Mouse (Mus musculus): ENCODE data around the gene Hnrnpab.

Gene Hnrnpab

GRCm38 (mm10) chr11:51602253-51602652 lies 4.4 kb downstream of the Hnrnpab start:
- no peak for DNase-seq

GRCm38 (mm10) chr11:51597553-51597952 lies 9.1 kb downstream of the Hnrnpab start:
- DNase-seq = no peak

- no peak for DNase-seq
Observed at GRCm38 (mm10) chr11:51595459-51596083, 11.1 kb downstream of the Hnrnpab start.

- DNase-seq = no peak
Observed at GRCm38 (mm10) chr11:51594715-51595350, 11.8 kb downstream of the Hnrnpab start.

- DNase-seq = no peak
Observed at GRCm38 (mm10) chr11:51593849-51594248, 12.8 kb downstream of the Hnrnpab start.

- no peak for DNase-seq
Observed at GRCm38 (mm10) chr11:51593368-51593767, 13.3 kb downstream of the Hnrnpab start.

GRCm38 (mm10) chr11:51591915-51592314 lies 14.7 kb downstream of the Hnrnpab start:
- DNase-seq = no peak

- no peak for DNase-seq
Observed at GRCm38 (mm10) chr11:51591168-51591567, 15.5 kb downstream of the Hnrnpab start.

- DNase-seq = no peak
Observed at GRCm38 (mm10) chr11:51590002-51590401, 16.6 kb downstream of the Hnrnpab start.

GRCm38 (mm10) chr11:51588833-51589232 lies 17.8 kb downstream of the Hnrnpab start:
- DNase-seq = no peak

GRCm38 (mm10) chr11:51587059-51587458 lies 19.6 kb downstream of the Hnrnpab start:
- DNase-seq = no peak

- no peak for DNase-seq
Observed at GRCm38 (mm10) chr11:51586411-51586810, 20.2 kb downstream of the Hnrnpab start.

- no peak for DNase-seq
Observed at GRCm38 (mm10) chr11:51585608-51586252, 20.9 kb downstream of the Hnrnpab start.

- DNase-seq = peak; percentile 96 to 98
Observed at GRCm38 (mm10) chr11:51584431-51585248, 22.0 kb downstream of the Hnrnpab start, which contains the start of gene Phykpl. Gene Phykpl, plus strand, starts transcription at chr11:51584757.

GRCm38 (mm10) chr11:51584057-51584430 lies 22.6 kb downstream of the Hnrnpab start:
- DNase-seq = peak in 1 of 2 experiments; percentile 36

- peak; percentile 81 to 88 for DNase-seq
Observed at GRCm38 (mm10) chr11:51582713-51583112, 23.9 kb downstream of the Hnrnpab start.

- DNase-seq = no peak
Observed at GRCm38 (mm10) chr11:51579024-51579423, 27.6 kb downstream of the Hnrnpab start.

- no peak for DNase-seq
Observed at GRCm38 (mm10) chr11:51577587-51577986, 29.1 kb downstream of the Hnrnpab start.

GRCm38 (mm10) chr11:51576454-51576853 lies 30.2 kb downstream of the Hnrnpab start:
- peak; percentile 38 to 41 for DNase-seq

- no peak for DNase-seq
Observed at GRCm38 (mm10) chr11:51568801-51569200, 37.8 kb downstream of the Hnrnpab start.

- DNase-seq = no peak
Observed at GRCm38 (mm10) chr11:51565951-51566350, 40.7 kb downstream of the Hnrnpab start.

- no peak for DNase-seq
Observed at GRCm38 (mm10) chr11:51565062-51565461, 41.6 kb downstream of the Hnrnpab start.

- DNase-seq = no peak
Observed at GRCm38 (mm10) chr11:51563276-51563675, 43.4 kb downstream of the Hnrnpab start.
